Mouse (Mus musculus) limb, embryonic 14.5 days (tissue): Measurements from ENCODE around the gene Gm12248. TPM values are rescaled to one million over a fixed set of nuclear protein-coding genes. Genes with fewer than 3 reads are reported as not detected.

ENCODE experiments used
- ATAC-seq: fragments of 200-750 bp; cut with Nextera tagmentation; 2 replicates; pipeline ENCODE4 v1.8.0; 2017; ENCODE audit warnings: low read depth, moderate number of reproducible peaks, moderate TSS enrichment; ENCODE audit not compliant: low FRiP score
- DNase-seq: peaks from one replicate; pipeline ENCODE4 v3.0.0-alpha.2; 2015; ENCODE audit warnings: low spot score
- H3K27ac ChIP-seq: fragments of 300-500 bp; sonication (generic); replicated peaks from 2 replicates; pipeline ENCODE4 v1.5.1; 2014; ENCODE audit warnings: low read depth, mild to moderate bottlenecking, low read length, moderate library complexity, mixed read lengths
- H3K27me3 ChIP-seq: fragments of 300-500 bp; sonication (generic); 2 replicates; pipeline ENCODE4 v1.6.1; 2014; ENCODE audit warnings: low read length, mixed read lengths; ENCODE audit not compliant: control insufficient read depth, insufficient read depth
- H3K36me3 ChIP-seq: fragments of 300-500 bp; sonication (generic); 2 replicates; pipeline ENCODE4 v1.6.1; 2014; ENCODE audit warnings: mild to moderate bottlenecking, low read length, moderate library complexity, mixed read lengths; ENCODE audit not compliant: control insufficient read depth, insufficient read depth
- H3K4me1 ChIP-seq: fragments of 300-500 bp; sonication (generic); 2 replicates; pipeline ENCODE4 v1.6.1; 2014; ENCODE audit warnings: antibody characterized with exemption, low read length, mixed read lengths; ENCODE audit not compliant: control insufficient read depth, insufficient read depth
- H3K4me2 ChIP-seq: fragments of 300-500 bp; sonication (generic); replicated peaks from 2 replicates; pipeline ENCODE4 v1.6.1; 2014; ENCODE audit warnings: low read depth, mild to moderate bottlenecking, low read length, moderate library complexity; ENCODE audit not compliant: severe bottlenecking
- H3K4me3 ChIP-seq: fragments of 300-500 bp; sonication (generic); replicated peaks from 2 replicates; pipeline ENCODE4 v1.5.1; 2014; ENCODE audit warnings: low read length
- H3K9ac ChIP-seq: fragments of 300-500 bp; sonication (generic); 2 replicates; pipeline ENCODE4 v1.6.1; 2014; ENCODE audit warnings: mild to moderate bottlenecking, low read depth, low read length, moderate library complexity; ENCODE audit not compliant: severe bottlenecking
- H3K9me3 ChIP-seq: fragments of 300-500 bp; sonication (generic); 2 replicates; pipeline ENCODE4 v1.6.1; 2016; ENCODE audit warnings: low read length; ENCODE audit not compliant: control insufficient read depth
- POLR2A ChIP-seq: fragments of 200-500 bp; IDR thresholded peaks from 2 replicates; pipeline ENCODE4 v1.8.0; 2012; ENCODE audit warnings: inconsistent platforms, mild to moderate bottlenecking, moderate library complexity, borderline replicate concordance; ENCODE audit not compliant: insufficient read depth, insufficient read length; ENCODE audit errors: extremely low read depth
- WGBS: fragments of 180-500 bp; shearing (Covaris S2); extraction: QIAGEN DNeasy Blood & Tissue Kit; methylation state at CpG from one replicate; pipeline ENCODE4 v1.1.7; 2014; 5-methylcytosine and 5-hydroxymethylcytosine counted together
- polyA plus RNA-seq, 2 experiments: library from polyadenylated mRNA; depleted of rRNA in 1 of 2; stranded (reverse) in 1 of 2; unstranded in 1 of 2; fragments of >200 nt; fragmentation: Nextera tagmentation in 1 of 2; extraction: Ambion mirVana in 1 of 2; gene quantifications; 2 replicates each; pipeline versions ENCODE4 v1.2.1 to v1.2.3; 2012 to 2014

The Gm12248 gene
- polyA plus RNA-seq, 2 experiments, result not detected

- no peak overlapping the region for H3K4me2 ChIP-seq
- peaks cover 49% of the 10 kb centered on the region for H3K4me1 ChIP-seq
- DNase-seq (no peak), ATAC-seq (no peak)
- H3K9ac ChIP-seq, result no peak overlapping the region
- no peaks in the 10 kb centered on the region for H3K27me3 ChIP-seq
- H3K9me3 ChIP-seq, result no peaks in the 10 kb centered on the region
- H3K27ac ChIP-seq, result no peak overlapping the region
- WGBS, result 44% methylated on average over 1 of the region's 1 CpGs
- no peak overlapping the region for H3K4me3 ChIP-seq
- no peak for TF ChIP-seq POLR2A
- H3K36me3 ChIP-seq, result no peaks in the 10 kb centered on the region
Observed at GRCm38 (mm10) chr11:58017422-58017821, 75.5 kb downstream of the Gm12248 start.

GRCm38 (mm10) chr11:58016371-58016770 is 76.6 kb downstream of the Gm12248 start:
- DNase-seq, result no peak
- no peak overlapping the region for H3K4me2 ChIP-seq
- no peak for ATAC-seq
- no peak for TF ChIP-seq POLR2A
- H3K27me3 ChIP-seq, result no peaks in the 10 kb centered on the region
- no peak overlapping the region; the same call in 1 of the 2 replicates for H3K9ac ChIP-seq
- no peak overlapping the region for H3K4me3 ChIP-seq
- WGBS, result 66% methylated on average over 3 of the region's 3 CpGs
- H3K36me3 ChIP-seq, result no peaks in the 10 kb centered on the region
- peaks cover 46% of the 10 kb centered on the region for H3K4me1 ChIP-seq
- H3K9me3 ChIP-seq, result no peaks in the 10 kb centered on the region
- no peak overlapping the region for H3K27ac ChIP-seq

GRCm38 (mm10) chr11:58015339-58015738 is 77.6 kb downstream of the Gm12248 start:
- no peak for TF ChIP-seq POLR2A
- H3K27me3 ChIP-seq, result no peaks in the 10 kb centered on the region
- no peak for DNase-seq
- H3K4me1 ChIP-seq, result peaks cover 45% of the 10 kb centered on the region
- 63% methylated on average over 2 of the region's 2 CpGs for WGBS
- no peak overlapping the region for H3K27ac ChIP-seq
- no peak overlapping the region for H3K9ac ChIP-seq
- no peaks in the 10 kb centered on the region for H3K9me3 ChIP-seq
- no peaks in the 10 kb centered on the region for H3K36me3 ChIP-seq
- H3K4me3 ChIP-seq, result no peak overlapping the region
- no peak overlapping the region for H3K4me2 ChIP-seq
- no peak for ATAC-seq

- Histone ChIP-seq H3K4me1 (peaks cover 46% of the 10 kb centered on the region), H3K36me3 (no peaks in the 10 kb centered on the region), H3K4me2 (no peak overlapping the region), H3K27me3 (no peaks in the 10 kb centered on the region), H3K27ac (no peak overlapping the region), H3K9me3 (no peaks in the 10 kb centered on the region), H3K4me3 (no peak overlapping the region), H3K9ac (no peak overlapping the region)
- DNase-seq, result no peak
- ATAC-seq, result no peak
- TF ChIP-seq POLR2A, result no peak
- 50% methylated on average over 1 of the region's 1 CpGs for WGBS
Observed at GRCm38 (mm10) chr11:58014604-58015003, 78.3 kb downstream of the Gm12248 start.

Other genes with a start within 250 kb of the Gm12248 start
- 46.4 and 46.9 TPM in 2 replicates for gene Larp1, start 84.1 kb downstream of the Gm12248 start, polyA plus RNA-seq (2012; rRNA removed)
- gene Larp1, start 84.1 kb downstream of the Gm12248 start, polyA plus RNA-seq (2014; fragmentation: Nextera tagmentation; extraction: Ambion mirVana), result 24.7 and 26.9 TPM in 2 replicates
- 96.7 and 97.2 TPM in 2 replicates for gene Cnot8, start 11.0 kb upstream of the Gm12248 start, polyA plus RNA-seq (2012; rRNA removed)
- 90.1 and 99.1 TPM in 2 replicates for gene Cnot8, start 11.0 kb upstream of the Gm12248 start, polyA plus RNA-seq (2014; fragmentation: Nextera tagmentation; extraction: Ambion mirVana)
- gene Gemin5, start 75.4 kb upstream of the Gm12248 start, polyA plus RNA-seq (2012; rRNA removed), result 14.8 and 15.4 TPM in 2 replicates
- 16.8 and 22.4 TPM in 2 replicates for gene Gemin5, start 75.4 kb upstream of the Gm12248 start, polyA plus RNA-seq (2014; fragmentation: Nextera tagmentation; extraction: Ambion mirVana)
- gene Mrpl22, start 78.5 kb upstream of the Gm12248 start, polyA plus RNA-seq (2012; rRNA removed), result 68.2 and 84.4 TPM in 2 replicates
- 120 and 123 TPM in 2 replicates for gene Mrpl22, start 78.5 kb upstream of the Gm12248 start, polyA plus RNA-seq (2014; fragmentation: Nextera tagmentation; extraction: Ambion mirVana)
- 3.6 and 4.1 TPM in 2 replicates for gene Igtp, start 106.4 kb upstream of the Gm12248 start, polyA plus RNA-seq (2012; rRNA removed)
- gene Igtp, start 106.4 kb upstream of the Gm12248 start, polyA plus RNA-seq (2014; fragmentation: Nextera tagmentation; extraction: Ambion mirVana), result 5.1 and 5.2 TPM in 2 replicates
- gene Irgm2, start 106.5 kb upstream of the Gm12248 start, polyA plus RNA-seq (2012; rRNA removed), result 2.2 and 2.3 TPM in 2 replicates
- gene Irgm2, start 106.5 kb upstream of the Gm12248 start, polyA plus RNA-seq (2014; fragmentation: Nextera tagmentation; extraction: Ambion mirVana), result 2.3 and 2.9 TPM in 2 replicates
- gene 4930438A08Rik, start 181.7 kb upstream of the Gm12248 start, polyA plus RNA-seq (2012; rRNA removed), result 0.06 and 0.09 TPM in 2 replicates
- 0.47 TPM in 1 of 2 replicates, not detected in the other for gene 4930438A08Rik, start 181.7 kb upstream of the Gm12248 start, polyA plus RNA-seq (2014; fragmentation: Nextera tagmentation; extraction: Ambion mirVana)
- 66.0 and 74.7 TPM in 2 replicates for gene Zfp692, start 213.9 kb upstream of the Gm12248 start, polyA plus RNA-seq (2012; rRNA removed)
- gene Zfp692, start 213.9 kb upstream of the Gm12248 start, polyA plus RNA-seq (2014; fragmentation: Nextera tagmentation; extraction: Ambion mirVana), result 18.3 and 18.8 TPM in 2 replicates
- 35.2 and 44.3 TPM in 2 replicates for gene Zfp672, start 237.2 kb upstream of the Gm12248 start, polyA plus RNA-seq (2012; rRNA removed)
- gene Zfp672, start 237.2 kb upstream of the Gm12248 start, polyA plus RNA-seq (2014; fragmentation: Nextera tagmentation; extraction: Ambion mirVana), result 40.7 and 42.4 TPM in 2 replicates
- 25.6 and 30.7 TPM in 2 replicates for gene Sh3bp5l, start 237.6 kb upstream of the Gm12248 start, polyA plus RNA-seq (2012; rRNA removed)
- gene Sh3bp5l, start 237.6 kb upstream of the Gm12248 start, polyA plus RNA-seq (2014; fragmentation: Nextera tagmentation; extraction: Ambion mirVana), result 24.4 and 28.5 TPM in 2 replicates